Mouse (Mus musculus) G1E (cell line): Measurements from ENCODE around the gene Mdc1. TPM values are rescaled to one million over a fixed set of nuclear protein-coding genes. Genes with fewer than 3 reads are reported as not detected.

ENCODE experiments used
- ATAC-seq: 2 replicates; pipeline ENCODE4 v1.8.0; 2016; ENCODE audit warnings: mild to moderate bottlenecking; ENCODE audit not compliant: insufficient number of reproducible peaks, poor library complexity, low FRiP score, severe bottlenecking; ENCODE audit errors: extremely low read depth
- DNase-seq: peaks from one replicate; pipeline ENCODE4 v3.0.0; 2012; ENCODE audit warnings: low spot score
- H3K27me3 ChIP-seq: 2 replicates; pipeline ENCODE4 v1.6.1; 2012; ENCODE audit warnings: mild to moderate bottlenecking, low read length, inconsistent platforms; ENCODE audit not compliant: insufficient read depth
- H3K36me3 ChIP-seq: replicated peaks from 2 replicates; pipeline ENCODE3; 2012; ENCODE audit warnings: mild to moderate bottlenecking, inconsistent platforms
- H3K4me1 ChIP-seq: 2 replicates; pipeline ENCODE4 v1.6.1; 2012; ENCODE audit warnings: low read depth, low read length, inconsistent platforms, mixed read lengths; ENCODE audit not compliant: insufficient read depth
- H3K4me3 ChIP-seq: 2 replicates; pipeline ENCODE4 v1.5.1; 2012; ENCODE audit warnings: low read depth, mild to moderate bottlenecking, inconsistent platforms, low read length, moderate library complexity, mixed read lengths
- H3K9me3 ChIP-seq: replicated peaks from 2 replicates; pipeline ENCODE4 v1.6.1; 2012; ENCODE audit warnings: inconsistent platforms
- CTCF ChIP-seq: IDR thresholded peaks from 2 replicates; pipeline ENCODE4 v1.5.1; 2012; ENCODE audit warnings: low read depth, low read length, inconsistent platforms, mixed read lengths
- GATA1 ChIP-seq: IDR thresholded peaks from 2 replicates; pipeline ENCODE4 v1.6.1; 2012; ENCODE audit warnings: borderline replicate concordance, low read length, inconsistent platforms, mixed read lengths
- GATA2 ChIP-seq: IDR thresholded peaks from 2 replicates; pipeline ENCODE4 v1.6.1; 2012; ENCODE audit warnings: low read depth, low read length, inconsistent platforms, borderline replicate concordance
- POLR2AphosphoS5 ChIP-seq: IDR thresholded peaks from 2 replicates; pipeline ENCODE4 v1.6.1; 2012; ENCODE audit warnings: low read depth, low read length, inconsistent platforms; ENCODE audit not compliant: insufficient replicate concordance
- TAL1 ChIP-seq: conservative IDR thresholded peaks from 2 replicates; pipeline ENCODE4 v1.6.1; 2012; ENCODE audit warnings: low read depth, low read length, inconsistent platforms, mixed read lengths
- polyA plus RNA-seq: library from polyadenylated mRNA; stranded (reverse); fragments of >175 nt; gene quantifications from 2 replicates; pipeline ENCODE4 v1.2.3, GENCODE M21; 2012
- total RNA-seq, 2 experiments: library from RNA; stranded (forward) in 1 of 2; stranded (reverse) in 1 of 2; fragments of 200-1000 nt in 1 of 2; fragments of >200 nt in 1 of 2; fragmentation: Nextera tagmentation in 1 of 2; gene quantifications; 2 replicates each; pipeline ENCODE4 v1.2.3; 2014 to 2017

Gene Mdc1
- total and polyA plus RNA-seq, 3 experiments = 15.8 to 197 (median 29.7) TPM

GRCm38 (mm10) chr17:35866911-35867890 lies 25.9 kb downstream of the Mdc1 start:
- H3K36me3 ChIP-seq = peaks cover 35% of the 10 kb centered on the region
- peak; percentile 37 for DNase-seq
- peaks cover 4% of the 10 kb centered on the region; the same call in 1 of the 2 replicates for H3K9me3 ChIP-seq
- H3K4me3 ChIP-seq = peak overlapping the region; percentile 74
- peaks cover 94% of the 10 kb centered on the region for H3K4me1 ChIP-seq
- peaks cover 17% of the 10 kb centered on the region; the same call in 1 of the 2 replicates for H3K27me3 ChIP-seq
- no peak for ATAC-seq
- TF ChIP-seq CTCF = 0 out of 2 replicates have a peak, but pooled peaks have one; percentile 7
- no peak for TF ChIP-seq GATA2

GRCm38 (mm10) chr17:35868165-35868820 lies 27.0 kb downstream of the Mdc1 start:
- peaks cover 94% of the 10 kb centered on the region for H3K4me1 ChIP-seq
- peaks cover 37% of the 10 kb centered on the region for H3K36me3 ChIP-seq
- H3K9me3 ChIP-seq = peaks cover 4% of the 10 kb centered on the region; the same call in 1 of the 2 replicates
- DNase-seq = peak; percentile 58
- peaks cover 17% of the 10 kb centered on the region; the same call in 1 of the 2 replicates for H3K27me3 ChIP-seq
- no peak for ATAC-seq
- peak overlapping the region; percentile 74 for H3K4me3 ChIP-seq
- no peak for TF ChIP-seq CTCF
- TF ChIP-seq GATA2 = no peak
- no peak for TF ChIP-seq TAL1
- TF ChIP-seq POLR2AphosphoS5 = no peak
- no peak for TF ChIP-seq GATA1

- H3K4me3 ChIP-seq = peak overlapping the region; percentile 74
- DNase-seq = no peak
- no peak for ATAC-seq
- H3K27me3 ChIP-seq = peaks cover 17% of the 10 kb centered on the region; the same call in 1 of the 2 replicates
- TF ChIP-seq TAL1 (no peak), CTCF (no peak), GATA2 (no peak), GATA1 (no peak), POLR2AphosphoS5 (no peak)
- peaks cover 94% of the 10 kb centered on the region for H3K4me1 ChIP-seq
- H3K36me3 ChIP-seq = peaks cover 37% of the 10 kb centered on the region
- H3K9me3 ChIP-seq = peaks cover 4% of the 10 kb centered on the region; the same call in 1 of the 2 replicates
These were observed 27.6 kb downstream of the Mdc1 start for GRCm38 (mm10) chr17:35868961-35869345.

- peaks cover 4% of the 10 kb centered on the region; the same call in 1 of the 2 replicates for H3K9me3 ChIP-seq
- H3K36me3 ChIP-seq = peaks cover 37% of the 10 kb centered on the region
- peaks cover 17% of the 10 kb centered on the region; the same call in 1 of the 2 replicates for H3K27me3 ChIP-seq
- ATAC-seq (no peak), DNase-seq (peak; percentile 64)
- TF ChIP-seq GATA1 (no peak), POLR2AphosphoS5 (no peak)
- H3K4me3 ChIP-seq = peak overlapping the region; percentile 74
- peaks cover 94% of the 10 kb centered on the region for H3K4me1 ChIP-seq
These were observed 28.2 kb downstream of the Mdc1 start for GRCm38 (mm10) chr17:35869346-35870067.

- ATAC-seq (peak; percentile 35), DNase-seq (peak; percentile 73)
- Histone ChIP-seq H3K36me3 (peaks cover 38% of the 10 kb centered on the region), H3K9me3 (peaks cover 4% of the 10 kb centered on the region; the same call in 1 of the 2 replicates), H3K27me3 (peaks cover 17% of the 10 kb centered on the region; the same call in 1 of the 2 replicates), H3K4me1 (peaks cover 94% of the 10 kb centered on the region), H3K4me3 (peak overlapping the region; percentile 74)
- TF ChIP-seq CTCF = no peak
- no peak for TF ChIP-seq GATA2
- no peak for TF ChIP-seq POLR2AphosphoS5
- no peak for TF ChIP-seq GATA1
These were observed 29.0 kb downstream of the Mdc1 start for GRCm38 (mm10) chr17:35870151-35870883.
